Mouse (Mus musculus) G1E (cell line): ENCODE data around the gene Tmem14c.

ENCODE experiments used
- CTCF ChIP-seq: IDR thresholded peaks from 2 replicates; pipeline ENCODE4 v1.5.1; 2012; ENCODE audit warnings: low read depth, low read length, inconsistent platforms, mixed read lengths
- GATA1 ChIP-seq: IDR thresholded peaks from 2 replicates; pipeline ENCODE4 v1.6.1; 2012; ENCODE audit warnings: borderline replicate concordance, low read length, inconsistent platforms, mixed read lengths
- TAL1 ChIP-seq: conservative IDR thresholded peaks from 2 replicates; pipeline ENCODE4 v1.6.1; 2012; ENCODE audit warnings: low read depth, low read length, inconsistent platforms, mixed read lengths

GRCm38 (mm10) chr13:41030098-41030497 lies 14.0 kb downstream of the Tmem14c start:
- TF ChIP-seq CTCF (no peak), GATA1 (no peak), TAL1 (0 out of 2 replicates have a peak, but pooled peaks have one; percentile 4)
